Mouse (Mus musculus): ENCODE measurements around the gene Tctn3.

GRCm38 (mm10) chr19:40630096-40630495 is 18.1 kb upstream of the Tctn3 start:
- TF ChIP-seq POLR2A (IDR thresholded peaks at IDR 0.05; ENCODE audit: control insufficient read depth, low read depth, low read length) (no peak), CTCF (IDR thresholded peaks at IDR 0.05; ENCODE audit: control insufficient read depth, insufficient read depth, insufficient replicate concordance, low read depth, low read length) (no peak)

Measured in testis, adult 2 months (tissue).